Mouse (Mus musculus): ENCODE measurements around the gene Adgrb3.

GRCm38 (mm10) chr1:25057212-25057611 is 772.3 kb downstream of the Adgrb3 start:
- TF ChIP-seq POLR2A (IDR thresholded peaks at IDR 0.05; ENCODE audit: insufficient read depth, low read depth, low read length) (no peak), CTCF (IDR thresholded peaks at IDR 0.05; ENCODE audit: insufficient read depth, low read depth, low read length) (no peak)

Data from olfactory bulb, adult 2 months (tissue).